Mouse (Mus musculus): ENCODE results near the gene Pde12. TPM values are rescaled to one million over a fixed set of nuclear protein-coding genes. Genes with fewer than 3 reads are reported as not detected.
"Not testable (repeated sequence)": the region's sequence is repeated elsewhere in the genome, so short reads cannot be mapped to it uniquely, and the experiment has no call there.

Gene Pde12
- 3.8 and 4.3 TPM in 2 replicates for polyA plus RNA-seq (2012; rRNA removed)

GRCm38 (mm10) chr14:26669292-26670073 is at the start of gene Pde12:
Gene Pde12, minus strand, starts transcription at chr14:26669883.
- peak; percentile 85 for DNase-seq (ENCODE audit: low spot score)

GRCm38 (mm10) chr14:26705246-26705645 is 35.6 kb upstream of the Pde12 start:
- not testable (repeated sequence) for DNase-seq (ENCODE audit: low spot score)

GRCm38 (mm10) chr14:26697912-26698311 is 28.2 kb upstream of the Pde12 start:
- DNase-seq (ENCODE audit: low spot score) = no peak

GRCm38 (mm10) chr14:26692974-26693373 is 23.3 kb upstream of the Pde12 start, which contains the start of gene Dnah12:
Gene Dnah12, plus strand, starts transcription at chr14:26693274.
- DNase-seq (ENCODE audit: low spot score) = no peak

GRCm38 (mm10) chr14:26691363-26691762 is 21.7 kb upstream of the Pde12 start:
- no peak for DNase-seq (ENCODE audit: low spot score)

- DNase-seq (ENCODE audit: low spot score) = no peak
These were observed 21.0 kb upstream of the Pde12 start for GRCm38 (mm10) chr14:26690727-26691126.

- DNase-seq (ENCODE audit: low spot score) = no peak
These were observed 6.1 kb upstream of the Pde12 start for GRCm38 (mm10) chr14:26675791-26676190.

GRCm38 (mm10) chr14:26675371-26675770 is 5.7 kb upstream of the Pde12 start:
- DNase-seq (ENCODE audit: low spot score) = no peak

- DNase-seq (ENCODE audit: low spot score) = not testable (repeated sequence)
These were observed 4.9 kb upstream of the Pde12 start for GRCm38 (mm10) chr14:26674476-26675169.

GRCm38 (mm10) chr14:26671870-26672615 is 2.4 kb upstream of the Pde12 start:
- not testable (repeated sequence) for DNase-seq (ENCODE audit: low spot score)

GRCm38 (mm10) chr14:26670964-26671363 is 1.3 kb upstream of the Pde12 start:
- DNase-seq (ENCODE audit: low spot score) = no peak

- DNase-seq (ENCODE audit: low spot score) = no peak
These were observed 1.1 kb downstream of the Pde12 start for GRCm38 (mm10) chr14:26668371-26669291.

GRCm38 (mm10) chr14:26667991-26668370 is 1.7 kb downstream of the Pde12 start:
- no peak for DNase-seq (ENCODE audit: low spot score)

GRCm38 (mm10) chr14:26663851-26664250 is 5.8 kb downstream of the Pde12 start:
- DNase-seq (ENCODE audit: low spot score) = no peak

- DNase-seq (ENCODE audit: low spot score) = no peak
These were observed 7.2 kb downstream of the Pde12 start for GRCm38 (mm10) chr14:26662488-26662887.

GRCm38 (mm10) chr14:26662016-26662415 is 7.7 kb downstream of the Pde12 start:
- no peak for DNase-seq (ENCODE audit: low spot score)

GRCm38 (mm10) chr14:26660233-26660632 is 9.4 kb downstream of the Pde12 start:
- DNase-seq (ENCODE audit: low spot score) = no peak

GRCm38 (mm10) chr14:26658178-26658577 is 11.5 kb downstream of the Pde12 start:
- no peak for DNase-seq (ENCODE audit: low spot score)

GRCm38 (mm10) chr14:26651901-26652300 is 17.8 kb downstream of the Pde12 start:
- DNase-seq (ENCODE audit: low spot score) = no peak

GRCm38 (mm10) chr14:26647811-26648210 is 21.9 kb downstream of the Pde12 start:
- no peak for DNase-seq (ENCODE audit: low spot score)

GRCm38 (mm10) chr14:26645989-26646650 is 23.6 kb downstream of the Pde12 start:
- no peak for DNase-seq (ENCODE audit: low spot score)
